Mouse (Mus musculus) urinary bladder, adult 2 months (tissue): Measurements from ENCODE around the gene Kcnc4. TPM values are rescaled to one million over a fixed set of nuclear protein-coding genes. Genes with fewer than 3 reads are reported as not detected.

Experiments used
- polyA plus RNA-seq: library from polyadenylated mRNA; depleted of rRNA; stranded (reverse); fragments of >200 nt; gene quantifications from 2 replicates; pipeline ENCODE4 v1.2.3, GENCODE M21; 2012; rRNA removed

The Kcnc4 gene
- polyA plus RNA-seq, 1 experiment, result 9.1 TPM

Other genes starting within 250 kb of the Kcnc4 start
- gene Cym, start 237.8 kb downstream of the Kcnc4 start, polyA plus RNA-seq, result 0.07 TPM in 1 of 2 replicates, not detected in the other
- not detected in 2 replicates for gene A630076J17Rik, start 228.9 kb downstream of the Kcnc4 start, polyA plus RNA-seq
- 0.03 and 0.04 TPM in 2 replicates for gene Prok1, start 219.8 kb downstream of the Kcnc4 start, polyA plus RNA-seq
- gene Lamtor5, start 180.7 kb downstream of the Kcnc4 start, polyA plus RNA-seq, result 121 and 139 TPM in 2 replicates
- gene Slc16a4, start 168.3 kb downstream of the Kcnc4 start, polyA plus RNA-seq, result 1.0 and 1.3 TPM in 2 replicates
- gene Rbm15, start 125.9 kb downstream of the Kcnc4 start, polyA plus RNA-seq, result 3.9 and 5.0 TPM in 2 replicates
- gene Slc6a17, start 58.5 kb upstream of the Kcnc4 start, polyA plus RNA-seq, result 15.9 and 21.1 TPM in 2 replicates
- gene Ubl4b, start 95.5 kb upstream of the Kcnc4 start, polyA plus RNA-seq, result not detected in 2 replicates
- not detected in 2 replicates for gene Alx3, start 135.5 kb upstream of the Kcnc4 start, polyA plus RNA-seq
- gene Gm10961, start 171.8 kb upstream of the Kcnc4 start, polyA plus RNA-seq, result not detected in 2 replicates
- 33.4 and 37.7 TPM in 2 replicates for gene Strip1, start 172.1 kb upstream of the Kcnc4 start, polyA plus RNA-seq
- 101 and 110 TPM in 2 replicates for gene Ahcyl1, start 237.0 kb upstream of the Kcnc4 start, polyA plus RNA-seq